Mouse (Mus musculus) midbrain, postnatal 0 days (tissue): Measurements from ENCODE around the gene Pcdh7. TPM values are rescaled to one million over a fixed set of nuclear protein-coding genes. Genes with fewer than 3 reads are reported as not detected.
A peak's percentile ranks its signal among the peaks of the same experiment; 100 is the strongest.
"Not testable (repeated sequence)": the region's sequence is repeated elsewhere in the genome, so short reads cannot be mapped to it uniquely, and the experiment has no call there.

Experiments
- ATAC-seq: fragments of 200-750 bp; cut with Nextera tagmentation; 2 replicates; pipeline ENCODE4 v1.8.0; 2017; ENCODE audit warnings: moderate number of reproducible peaks, mild to moderate bottlenecking, moderate TSS enrichment, moderate library complexity; ENCODE audit not compliant: low FRiP score
- DNase-seq: peaks from one replicate; pipeline ENCODE4 v3.0.0-alpha.2; 2015; ENCODE audit warnings: low spot score
- H3K27ac ChIP-seq: fragments of 300-500 bp; sonication (generic); 2 replicates; pipeline ENCODE4 v1.5.1; 2014; ENCODE audit warnings: low read depth, mild to moderate bottlenecking, low read length, mixed read lengths
- H3K27me3 ChIP-seq: fragments of 300-500 bp; sonication (generic); 2 replicates; pipeline ENCODE4 v1.6.1; 2014; ENCODE audit warnings: low read length, control low read depth, mixed read lengths; ENCODE audit not compliant: insufficient read depth
- H3K36me3 ChIP-seq: fragments of 300-500 bp; sonication (generic); 2 replicates; pipeline ENCODE4 v1.6.1; 2014; ENCODE audit warnings: low read length, control low read depth, mixed read lengths; ENCODE audit not compliant: insufficient read depth
- H3K4me1 ChIP-seq: fragments of 300-500 bp; sonication (generic); 2 replicates; pipeline ENCODE4 v1.6.1; 2014; ENCODE audit warnings: mild to moderate bottlenecking, control low read depth, antibody characterized with exemption, low read length, mixed read lengths; ENCODE audit not compliant: insufficient read depth
- H3K4me2 ChIP-seq: fragments of 300-500 bp; sonication (generic); 2 replicates; pipeline ENCODE4 v1.6.1; 2014; ENCODE audit warnings: low read depth, mild to moderate bottlenecking, low read length, mixed read lengths; ENCODE audit not compliant: poor library complexity, severe bottlenecking
- H3K4me3 ChIP-seq: fragments of 300-500 bp; sonication (generic); 2 replicates; pipeline ENCODE4 v1.5.1; 2014; ENCODE audit warnings: low read depth, mild to moderate bottlenecking, low read length, moderate library complexity
- H3K9ac ChIP-seq: fragments of 300-500 bp; sonication (generic); replicated peaks from 2 replicates; pipeline ENCODE4 v1.6.1; 2014; ENCODE audit warnings: mild to moderate bottlenecking, low read length, moderate library complexity, mixed read lengths; ENCODE audit not compliant: poor library complexity, severe bottlenecking
- H3K9me3 ChIP-seq: fragments of 300-500 bp; sonication (generic); 2 replicates; pipeline ENCODE4 v1.6.1; 2016; ENCODE audit warnings: low read length, control low read depth
- CTCF ChIP-seq: IDR thresholded peaks from 2 replicates; pipeline ENCODE4 v1.5.1; 2016; ENCODE audit warnings: antibody characterized with exemption, mild to moderate bottlenecking
- WGBS: fragments of 180-500 bp; shearing (Covaris S2); extraction: QIAGEN DNeasy Blood & Tissue Kit; methylation state at CpG from one replicate; pipeline ENCODE4 v1.1.7; 2014; 5-methylcytosine and 5-hydroxymethylcytosine counted together
- polyA plus RNA-seq: library from polyadenylated mRNA; unstranded; fragments of >200 nt; fragmentation: Nextera tagmentation; extraction: Ambion mirVana; gene quantifications from 2 replicates; pipeline ENCODE4 v1.2.1, GENCODE M21; 2015
- total RNA-seq: library from RNA; depleted of rRNA; stranded (reverse); fragments of >200 nt; gene quantifications from 2 replicates; pipeline ENCODE4 v1.2.3, GENCODE M21; 2014

The Pcdh7 gene
- total and polyA plus RNA-seq, 2 experiments from 2014 or later = 29.6 to 157 TPM

- Histone ChIP-seq H3K4me3 (no peak overlapping the region), H3K36me3 (no peaks in the 10 kb centered on the region), H3K9ac (no peak overlapping the region), H3K4me1 (no peaks in the 10 kb centered on the region), H3K9me3 (no peaks in the 10 kb centered on the region), H3K27me3 (no peaks in the 10 kb centered on the region), H3K4me2 (no peak overlapping the region), H3K27ac (no peak overlapping the region)
- WGBS = 27% methylated on average over 3 of the region's 3 CpGs
- DNase-seq = peak; percentile 35
- TF ChIP-seq CTCF = no peak
- no peak for ATAC-seq
Measured at GRCm38 (mm10) chr5:58116096-58116495, 398.3 kb downstream of the Pcdh7 start.

- H3K9ac ChIP-seq = no peak overlapping the region
- H3K27ac ChIP-seq = no peak overlapping the region
- no peaks in the 10 kb centered on the region for H3K4me1 ChIP-seq
- ATAC-seq (no peak), DNase-seq (no peak)
- H3K27me3 ChIP-seq = no peaks in the 10 kb centered on the region
- no peaks in the 10 kb centered on the region for H3K36me3 ChIP-seq
- H3K4me3 ChIP-seq = no peak overlapping the region
- no peak for TF ChIP-seq CTCF
- no peak overlapping the region for H3K4me2 ChIP-seq
- no peaks in the 10 kb centered on the region for H3K9me3 ChIP-seq
- WGBS = 79% methylated on average over 3 of the region's 3 CpGs
Measured at GRCm38 (mm10) chr5:58117896-58118295, 400.1 kb downstream of the Pcdh7 start.

- Histone ChIP-seq H3K9me3 (no peaks in the 10 kb centered on the region), H3K4me1 (no peaks in the 10 kb centered on the region), H3K27ac (no peak overlapping the region), H3K4me2 (no peak overlapping the region), H3K36me3 (no peaks in the 10 kb centered on the region), H3K4me3 (no peak overlapping the region), H3K27me3 (no peaks in the 10 kb centered on the region), H3K9ac (no peak overlapping the region)
- no peak for ATAC-seq
- DNase-seq = no peak
- TF ChIP-seq CTCF = no peak
- WGBS = 21% methylated on average over 3 of the region's 3 CpGs
Measured at GRCm38 (mm10) chr5:58118930-58119611, 401.3 kb downstream of the Pcdh7 start.

GRCm38 (mm10) chr5:58143897-58144296 lies 426.1 kb downstream of the Pcdh7 start:
- ATAC-seq (no peak), DNase-seq (no peak)
- Histone ChIP-seq H3K27me3 (no peaks in the 10 kb centered on the region), H3K9me3 (no peaks in the 10 kb centered on the region), H3K4me2 (no peak overlapping the region), H3K27ac (no peak overlapping the region), H3K9ac (no peak overlapping the region), H3K4me1 (no peaks in the 10 kb centered on the region), H3K4me3 (no peak overlapping the region), H3K36me3 (no peaks in the 10 kb centered on the region)
- 73% methylated on average over 2 of the region's 2 CpGs for WGBS
- TF ChIP-seq CTCF = no peak

GRCm38 (mm10) chr5:58153966-58154365 lies 436.2 kb downstream of the Pcdh7 start:
- Histone ChIP-seq H3K9me3 (no peaks in the 10 kb centered on the region), H3K27ac (no peak overlapping the region), H3K27me3 (no peaks in the 10 kb centered on the region), H3K4me3 (no peak overlapping the region), H3K4me1 (no peaks in the 10 kb centered on the region), H3K4me2 (no peak overlapping the region), H3K36me3 (no peaks in the 10 kb centered on the region), H3K9ac (no peak overlapping the region)
- 43% methylated on average over 5 of the region's 5 CpGs for WGBS
- DNase-seq (no peak), ATAC-seq (no peak)
- TF ChIP-seq CTCF = no peak

- Histone ChIP-seq H3K9ac (no peak overlapping the region), H3K4me2 (no peak overlapping the region), H3K4me3 (no peak overlapping the region), H3K4me1 (no peaks in the 10 kb centered on the region), H3K27ac (no peak overlapping the region), H3K27me3 (no peaks in the 10 kb centered on the region), H3K36me3 (no peaks in the 10 kb centered on the region), H3K9me3 (no peaks in the 10 kb centered on the region)
- no peak for ATAC-seq
- no peak for TF ChIP-seq CTCF
- DNase-seq = no peak
Measured at GRCm38 (mm10) chr5:58172218-58172617, 454.5 kb downstream of the Pcdh7 start.

- H3K4me3 ChIP-seq, H3K9me3 ChIP-seq, ATAC-seq, H3K9ac ChIP-seq, H3K27me3 ChIP-seq, H3K36me3 ChIP-seq, H3K27ac ChIP-seq, H3K4me2 ChIP-seq, H3K4me1 ChIP-seq: not testable (repeated sequence)
- DNase-seq = peak; percentile 22
Measured at GRCm38 (mm10) chr5:58174335-58174734, 456.6 kb downstream of the Pcdh7 start.
